Mouse (Mus musculus) c-Kit-positive CD71-negative TER-119-negative erythroid progenitor cells, embryonic 14.5 days (primary cell): Measurements from ENCODE around the gene Asic5.

Experiments
- DNase-seq: peaks from one replicate; pipeline ENCODE4 v3.0.0-alpha.2; 2013; ENCODE audit warnings: low read depth

Asic5 gene

GRCm38 (mm10) chr3:81981990-81982389, at the start of gene Asic5:
Asic5 (plus strand) TSS chr3:81982290.
- DNase-seq = no peak

GRCm38 (mm10) chr3:81933348-81933747, 48.7 kb upstream of the Asic5 start:
- no peak for DNase-seq

- no peak for DNase-seq
Measured at GRCm38 (mm10) chr3:81938924-81939323, 43.2 kb upstream of the Asic5 start.

GRCm38 (mm10) chr3:81942341-81942740, 39.7 kb upstream of the Asic5 start:
- no peak for DNase-seq

- DNase-seq = no peak
Measured at GRCm38 (mm10) chr3:81943097-81943496, 39.0 kb upstream of the Asic5 start.

- no peak for DNase-seq
Measured at GRCm38 (mm10) chr3:81944851-81945393, 37.2 kb upstream of the Asic5 start.

GRCm38 (mm10) chr3:81949048-81949447, 33.0 kb upstream of the Asic5 start:
- DNase-seq = no peak

GRCm38 (mm10) chr3:81951785-81952184, 30.3 kb upstream of the Asic5 start:
- DNase-seq = no peak

GRCm38 (mm10) chr3:81957484-81957883, 24.6 kb upstream of the Asic5 start:
- no peak for DNase-seq

GRCm38 (mm10) chr3:81961336-81961735, 20.8 kb upstream of the Asic5 start:
- DNase-seq = no peak

GRCm38 (mm10) chr3:81963768-81964167, 18.3 kb upstream of the Asic5 start:
- DNase-seq = no peak

- DNase-seq = no peak
Measured at GRCm38 (mm10) chr3:81964596-81964995, 17.5 kb upstream of the Asic5 start.

GRCm38 (mm10) chr3:81975607-81976006, 6.5 kb upstream of the Asic5 start:
- no peak for DNase-seq

- no peak for DNase-seq
Measured at GRCm38 (mm10) chr3:81976102-81976501, 6.0 kb upstream of the Asic5 start, which contains the start of gene Tdo2. Tdo2 (minus strand) TSS chr3:81976202.

GRCm38 (mm10) chr3:81981576-81981975, 514 bp upstream of the Asic5 start:
- no peak for DNase-seq

- no peak for DNase-seq
Measured at GRCm38 (mm10) chr3:81983120-81983895, 1.2 kb downstream of the Asic5 start.

GRCm38 (mm10) chr3:81985100-81985499, 3.0 kb downstream of the Asic5 start:
- DNase-seq = no peak

- no peak for DNase-seq
Measured at GRCm38 (mm10) chr3:81986103-81986502, 4.0 kb downstream of the Asic5 start.

GRCm38 (mm10) chr3:81987628-81988027, 5.5 kb downstream of the Asic5 start:
- DNase-seq = no peak

- no peak for DNase-seq
Measured at GRCm38 (mm10) chr3:81989692-81990141, 7.6 kb downstream of the Asic5 start.

- no peak for DNase-seq
Measured at GRCm38 (mm10) chr3:81990531-81990930, 8.4 kb downstream of the Asic5 start.

- no peak for DNase-seq
Measured at GRCm38 (mm10) chr3:81995371-81995770, 13.3 kb downstream of the Asic5 start.

GRCm38 (mm10) chr3:81995988-81996387, 13.9 kb downstream of the Asic5 start:
- DNase-seq = peak; percentile 22

GRCm38 (mm10) chr3:82007002-82007401, 24.9 kb downstream of the Asic5 start:
- no peak for DNase-seq
